Mouse (Mus musculus) liver, embryonic 12.5 days (tissue): ENCODE results near the gene Lcn2. TPM values are rescaled to one million over a fixed set of nuclear protein-coding genes. Genes with fewer than 3 reads are reported as not detected.
A peak's percentile ranks its signal among the peaks of the same experiment; 100 is the strongest.

Source experiments
- ATAC-seq: fragments of 200-750 bp; cut with Nextera tagmentation; 2 replicates; pipeline ENCODE4 v1.8.0; 2017; ENCODE audit warnings: moderate number of reproducible peaks, mild to moderate bottlenecking, moderate library complexity
- H3K27ac ChIP-seq: fragments of 300-500 bp; sonication (generic); 2 replicates; pipeline ENCODE4 v1.5.1; 2016; ENCODE audit warnings: mild to moderate bottlenecking
- H3K27me3 ChIP-seq: fragments of 300-500 bp; sonication (generic); replicated peaks from 2 replicates; pipeline ENCODE4 v1.6.1; 2016; ENCODE audit warnings: mild to moderate bottlenecking, moderate library complexity
- H3K36me3 ChIP-seq: fragments of 300-500 bp; sonication (generic); 2 replicates; pipeline ENCODE4 v1.6.1; 2016; ENCODE audit warnings: mild to moderate bottlenecking, moderate library complexity
- H3K4me1 ChIP-seq: fragments of 300-500 bp; sonication (generic); 2 replicates; pipeline ENCODE4 v1.6.1; 2016
- H3K4me2 ChIP-seq: fragments of 300-500 bp; sonication (generic); 2 replicates; pipeline ENCODE4 v1.6.1; 2016; ENCODE audit warnings: mild to moderate bottlenecking, moderate library complexity
- H3K4me3 ChIP-seq: fragments of 300-500 bp; sonication (generic); 2 replicates; pipeline ENCODE4 v1.5.1; 2016; ENCODE audit warnings: mild to moderate bottlenecking, moderate library complexity
- H3K9ac ChIP-seq: fragments of 300-500 bp; sonication (generic); 2 replicates; pipeline ENCODE4 v1.6.1; 2016; ENCODE audit warnings: mild to moderate bottlenecking, moderate library complexity
- H3K9me3 ChIP-seq: fragments of 300-500 bp; sonication (generic); replicated peaks from 2 replicates; pipeline ENCODE4 v1.6.1; 2016; ENCODE audit warnings: mild to moderate bottlenecking, moderate library complexity
- WGBS: fragments of 180-500 bp; shearing (Covaris S2); methylation state at CpG from one replicate; pipeline ENCODE4 v1.1.7; 2016; ENCODE audit not compliant: insufficient replicate concordance; 5-methylcytosine and 5-hydroxymethylcytosine counted together
- polyA plus RNA-seq: library from polyadenylated mRNA; unstranded; fragments of >200 nt; fragmentation: Nextera tagmentation; extraction: Ambion mirVana; gene quantifications from 2 replicates; pipeline ENCODE4 v1.2.1, GENCODE M21; 2016

Gene Lcn2
- polyA plus RNA-seq, 1 experiment from 2014 or later, result 15.2 TPM

- no peak overlapping the region for H3K4me2 ChIP-seq
- ATAC-seq, result no peak
- H3K9me3 ChIP-seq, result no peaks in the 10 kb centered on the region
- H3K4me1 ChIP-seq, result peaks cover 11% of the 10 kb centered on the region; the same call in 1 of the 2 replicates
- 74% methylated on average over 7 of the region's 7 CpGs for WGBS
- no peak overlapping the region for H3K9ac ChIP-seq
- H3K4me3 ChIP-seq, result no peak overlapping the region
- H3K27me3 ChIP-seq, result no peaks in the 10 kb centered on the region
- H3K27ac ChIP-seq, result no peak overlapping the region
- peaks cover 29% of the 10 kb centered on the region for H3K36me3 ChIP-seq
Observed at GRCm38 (mm10) chr2:32411407-32411806, 23.4 kb upstream of the Lcn2 start.

- H3K9ac ChIP-seq, result no peak overlapping the region
- no peak overlapping the region for H3K4me2 ChIP-seq
- H3K27ac ChIP-seq, result no peak overlapping the region
- peaks cover 4% of the 10 kb centered on the region; the same call in 1 of the 2 replicates for H3K27me3 ChIP-seq
- 0 out of 2 replicates have a peak, but pooled peaks have one; percentile 22 for ATAC-seq
- H3K4me1 ChIP-seq, result peaks cover 11% of the 10 kb centered on the region; the same call in 1 of the 2 replicates
- WGBS, result 64% methylated on average over 25 of the region's 25 CpGs
- H3K9me3 ChIP-seq, result no peaks in the 10 kb centered on the region
- H3K36me3 ChIP-seq, result peaks cover 2% of the 10 kb centered on the region; the same call in 1 of the 2 replicates
- no peak overlapping the region for H3K4me3 ChIP-seq
Observed at GRCm38 (mm10) chr2:32408429-32409424, 20.7 kb upstream of the Lcn2 start.

GRCm38 (mm10) chr2:32407144-32407824, 19.2 kb upstream of the Lcn2 start:
- 68% methylated on average over 7 of the region's 7 CpGs for WGBS

GRCm38 (mm10) chr2:32404663-32405062, 16.6 kb upstream of the Lcn2 start:
- 21% methylated on average over 2 of the region's 2 CpGs for WGBS
- ATAC-seq, result peak; percentile 14; the same call in 1 of the 2 replicates
- H3K9ac ChIP-seq, result no peak overlapping the region
- no peaks in the 10 kb centered on the region for H3K9me3 ChIP-seq
- peaks cover 9% of the 10 kb centered on the region for H3K4me1 ChIP-seq
- no peak overlapping the region for H3K4me3 ChIP-seq
- peaks cover 4% of the 10 kb centered on the region; the same call in 1 of the 2 replicates for H3K27me3 ChIP-seq
- no peak overlapping the region for H3K27ac ChIP-seq
- H3K36me3 ChIP-seq, result peaks cover 31% of the 10 kb centered on the region
- H3K4me2 ChIP-seq, result no peak overlapping the region

More at GRCm38 (mm10) chr2:32407144-32407824, 19.2 kb upstream of the Lcn2 start:
- no peak overlapping the region for H3K4me2 ChIP-seq
- no peaks in the 10 kb centered on the region for H3K9me3 ChIP-seq
- H3K4me3 ChIP-seq, result no peak overlapping the region
- no peak overlapping the region for H3K27ac ChIP-seq
- H3K4me1 ChIP-seq, result no peaks in the 10 kb centered on the region
- H3K27me3 ChIP-seq, result peaks cover 4% of the 10 kb centered on the region; the same call in 1 of the 2 replicates
- H3K9ac ChIP-seq, result no peak overlapping the region
- no peak for ATAC-seq
- peaks cover 6% of the 10 kb centered on the region for H3K36me3 ChIP-seq

GRCm38 (mm10) chr2:32396695-32397094, 8.6 kb upstream of the Lcn2 start:
- H3K27ac ChIP-seq, result no peak overlapping the region
- no peak for ATAC-seq
- 2% methylated on average over 15 of the region's 15 CpGs for WGBS
- H3K9ac ChIP-seq, result peak overlapping the region; percentile 83
- H3K4me2 ChIP-seq, result peak overlapping the region; percentile 94
- H3K4me1 ChIP-seq, result peaks cover 39% of the 10 kb centered on the region
- peaks cover 26% of the 10 kb centered on the region for H3K36me3 ChIP-seq
- H3K27me3 ChIP-seq, result no peaks in the 10 kb centered on the region
- H3K9me3 ChIP-seq, result no peaks in the 10 kb centered on the region
- peak overlapping the region; percentile 89 for H3K4me3 ChIP-seq

DNA sequence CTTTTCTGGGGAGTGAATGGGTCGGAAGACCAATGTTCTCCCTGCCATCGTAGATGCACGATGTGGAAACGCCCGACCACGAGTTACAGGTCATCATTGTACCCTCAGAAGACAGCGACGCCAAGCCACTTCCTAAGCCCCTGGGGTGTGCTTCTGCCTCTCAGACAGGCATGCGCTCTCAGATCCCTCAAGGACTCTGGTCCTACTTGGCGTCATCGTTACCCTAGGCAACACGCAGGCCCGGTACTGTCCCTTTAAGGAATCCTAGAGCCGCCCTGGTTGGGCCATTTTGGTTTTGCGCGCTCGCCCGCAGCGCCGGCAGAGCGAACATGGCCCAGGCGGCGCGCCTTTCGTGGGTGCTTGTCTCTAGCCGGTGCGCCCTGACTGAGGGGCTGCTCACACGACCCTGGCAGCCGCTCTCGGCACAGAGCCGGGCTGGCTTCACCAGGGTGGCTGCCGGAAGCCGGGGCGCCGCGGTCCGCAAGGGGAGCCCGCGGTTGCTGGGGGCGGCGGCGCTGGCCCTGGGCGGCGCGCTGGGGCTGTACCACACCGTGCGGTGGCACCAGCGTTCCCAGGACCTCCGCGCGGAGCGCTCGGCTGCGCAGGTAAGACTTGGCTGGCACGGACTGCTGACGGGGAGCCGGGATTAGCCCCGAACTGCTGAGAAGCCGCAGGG, 8.0 kb upstream of the Lcn2 start:
- H3K9me3 ChIP-seq, result no peaks in the 10 kb centered on the region
- H3K9ac ChIP-seq, result peak overlapping the region; percentile 83
- H3K4me3 ChIP-seq, result peak overlapping the region; percentile 89
- peaks cover 20% of the 10 kb centered on the region for H3K36me3 ChIP-seq
- H3K4me2 ChIP-seq, result peak overlapping the region; percentile 94
- H3K27ac ChIP-seq, result peak overlapping the region; percentile 81
- peaks cover 39% of the 10 kb centered on the region for H3K4me1 ChIP-seq
- under 1% methylated on average over 58 of the region's 59 CpGs for WGBS
- ATAC-seq, result peak; percentile 86
- H3K27me3 ChIP-seq, result no peaks in the 10 kb centered on the region

DNA sequence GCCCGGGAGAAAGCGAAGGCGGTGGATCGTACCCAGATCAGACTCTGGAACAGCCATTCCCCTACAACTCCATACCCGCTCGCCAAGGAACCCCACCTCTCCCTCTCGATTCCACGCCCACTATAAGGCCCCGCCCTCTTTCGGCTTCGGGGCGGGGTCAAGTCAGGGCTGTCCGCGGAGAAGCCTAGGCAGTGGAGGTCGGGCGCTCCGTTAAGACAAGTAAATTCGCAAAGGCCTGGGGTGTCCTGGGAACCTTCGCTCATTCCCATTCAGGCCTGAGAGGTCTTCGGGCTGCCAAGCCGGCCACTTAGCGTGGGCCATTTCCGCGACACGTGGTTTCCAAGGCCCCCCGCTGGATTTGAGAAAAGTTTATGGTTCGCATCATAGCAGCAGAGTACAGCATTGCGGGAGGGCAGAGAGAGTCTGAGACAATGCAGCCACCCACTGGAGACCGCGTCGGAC, 7.5 kb upstream of the Lcn2 start, which contains the start of gene Ptges2:
TSS of gene Ptges2 (plus strand) at position 413 of the 462 bp plus-strand sequence.
- H3K4me1 ChIP-seq, result peaks cover 39% of the 10 kb centered on the region
- H3K36me3 ChIP-seq, result peaks cover 14% of the 10 kb centered on the region
- H3K4me2 ChIP-seq, result peak within 1 kb of the TSS; percentile 94
- peak within 1 kb of the TSS; percentile 89 for H3K4me3 ChIP-seq
- peak; percentile 84 for ATAC-seq
- peak within 1 kb of the TSS; percentile 81 for H3K27ac ChIP-seq
- WGBS, result 2% methylated on average over 31 of the region's 31 CpGs
- no peaks in the 10 kb centered on the region for H3K27me3 ChIP-seq
- H3K9ac ChIP-seq, result peak within 1 kb of the TSS; percentile 83
- no peaks in the 10 kb centered on the region for H3K9me3 ChIP-seq

DNA sequence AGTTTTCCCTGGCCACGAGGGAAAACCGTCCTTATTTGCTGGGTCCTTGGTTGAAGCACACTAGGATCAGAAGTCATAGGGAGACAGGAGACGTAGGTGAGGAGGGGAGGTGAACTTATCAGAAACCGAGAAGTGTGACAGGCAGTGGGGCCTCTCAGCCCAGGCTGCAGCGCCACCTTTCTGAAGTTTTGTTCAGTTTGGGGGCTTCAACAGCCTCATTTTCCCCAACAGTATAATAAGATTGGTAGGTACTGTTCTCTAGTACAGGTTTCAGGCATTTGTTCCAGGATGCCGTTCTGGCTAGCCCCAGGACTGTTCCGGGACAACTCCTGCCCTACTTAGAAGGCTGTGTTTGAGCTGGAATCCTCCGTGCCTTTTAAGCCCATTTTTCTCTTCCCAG, 6.9 kb upstream of the Lcn2 start:
- peak overlapping the region; percentile 94 for H3K4me2 ChIP-seq
- peak overlapping the region; percentile 89 for H3K4me3 ChIP-seq
- WGBS, result 1% methylated on average over 8 of the region's 8 CpGs
- peak overlapping the region; percentile 81 for H3K27ac ChIP-seq
- peak overlapping the region; percentile 83 for H3K9ac ChIP-seq
- H3K36me3 ChIP-seq, result peaks cover 9% of the 10 kb centered on the region
- no peaks in the 10 kb centered on the region for H3K9me3 ChIP-seq
- H3K4me1 ChIP-seq, result peaks cover 33% of the 10 kb centered on the region
- H3K27me3 ChIP-seq, result no peaks in the 10 kb centered on the region
- 0 out of 2 replicates have a peak, but pooled peaks have one; percentile 22 for ATAC-seq

DNA sequence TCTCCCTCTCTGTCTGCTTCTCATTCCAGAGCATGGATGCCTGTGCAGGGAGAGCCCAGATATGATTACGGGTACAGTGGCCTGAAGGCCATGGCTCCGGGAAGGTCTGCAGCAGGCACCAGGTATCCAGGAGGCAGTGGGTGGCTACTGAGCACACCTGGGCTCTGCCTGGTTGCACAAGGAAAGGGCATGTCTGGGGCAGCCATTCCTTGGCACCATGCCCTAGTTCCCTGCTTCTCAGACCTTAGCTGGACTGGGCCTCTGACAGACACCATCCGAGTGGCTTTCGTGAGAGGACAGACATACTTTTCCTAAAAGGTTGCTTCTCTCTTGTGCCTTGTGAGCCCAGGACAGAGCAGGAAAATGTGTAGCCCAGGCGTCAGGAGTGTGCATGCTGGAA, 4.0 kb upstream of the Lcn2 start:
- WGBS, result 74% methylated on average over 5 of the region's 5 CpGs
- Histone ChIP-seq H3K4me1 (peaks cover 22% of the 10 kb centered on the region), H3K9me3 (no peaks in the 10 kb centered on the region), H3K36me3 (no peaks in the 10 kb centered on the region), H3K27ac (no peak overlapping the region), H3K9ac (no peak overlapping the region), H3K4me3 (no peak overlapping the region), H3K27me3 (peaks cover 17% of the 10 kb centered on the region), H3K4me2 (no peak overlapping the region)
- ATAC-seq, result no peak

DNA sequence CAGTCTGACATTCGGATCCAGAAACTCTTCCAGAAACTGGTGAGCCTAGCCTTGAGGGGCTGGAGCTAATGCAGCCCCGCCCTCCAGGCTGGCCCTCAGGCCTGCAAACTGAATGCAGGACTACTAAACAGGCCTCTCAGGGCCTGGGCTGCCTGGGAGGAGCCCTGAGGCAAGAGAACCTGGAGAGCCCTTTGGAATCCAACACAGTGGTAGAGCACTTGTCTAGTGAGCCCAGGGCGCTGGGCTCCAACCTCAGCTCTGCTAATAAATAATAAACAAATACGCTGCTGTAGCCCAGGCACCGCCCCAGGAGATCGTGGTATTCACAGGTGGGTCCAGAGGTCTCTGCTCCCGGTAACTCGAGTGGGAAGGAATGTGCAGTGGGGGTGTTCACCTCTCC, 2.8 kb upstream of the Lcn2 start:
- Histone ChIP-seq H3K4me1 (peaks cover 15% of the 10 kb centered on the region), H3K9ac (no peak overlapping the region), H3K27ac (no peak overlapping the region), H3K4me2 (no peak overlapping the region), H3K36me3 (no peaks in the 10 kb centered on the region), H3K27me3 (peaks cover 29% of the 10 kb centered on the region), H3K9me3 (no peaks in the 10 kb centered on the region), H3K4me3 (no peak overlapping the region)
- ATAC-seq, result no peak
- 70% methylated on average over 8 of the region's 8 CpGs for WGBS

DNA sequence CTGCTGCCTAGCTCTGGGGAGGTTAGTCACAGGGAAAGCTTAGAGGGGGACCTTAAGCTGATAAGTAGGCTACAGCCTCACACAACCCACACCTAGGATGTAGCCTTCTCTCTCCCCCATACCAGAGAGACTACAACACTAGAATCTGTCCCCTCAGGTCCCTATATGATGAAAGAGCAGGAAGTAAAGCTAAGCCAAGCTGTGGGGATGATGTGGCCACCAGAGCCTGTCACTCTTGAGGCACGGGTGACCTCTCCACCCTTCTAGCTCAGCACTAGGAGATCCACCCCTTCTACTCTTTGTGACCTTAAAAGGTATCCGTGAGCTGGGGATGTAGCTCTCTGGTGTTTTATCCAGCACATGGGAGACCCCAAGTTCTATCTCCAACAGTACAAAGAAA, 1.1 kb upstream of the Lcn2 start:
- ATAC-seq, result no peak
- Histone ChIP-seq H3K9ac (no peak overlapping the region), H3K9me3 (no peaks in the 10 kb centered on the region), H3K36me3 (no peaks in the 10 kb centered on the region), H3K27me3 (peaks cover 45% of the 10 kb centered on the region), H3K27ac (no peak overlapping the region), H3K4me1 (0 out of 2 replicates have a peak, but pooled peaks cover under 1% of the 10 kb centered on the region), H3K4me2 (no peak overlapping the region), H3K4me3 (no peak overlapping the region)
- 39% methylated on average over 2 of the region's 2 CpGs for WGBS
